Mouse (Mus musculus) heart, postnatal 25 days (tissue): Measurements from ENCODE around the gene Car14. TPM values are rescaled to one million over a fixed set of nuclear protein-coding genes. Genes with fewer than 3 reads are reported as not detected.
A peak's percentile ranks its signal among the peaks of the same experiment; 100 is the strongest.
"Not testable (repeated sequence)": the region's sequence is repeated elsewhere in the genome, so short reads cannot be mapped to it uniquely, and the experiment has no call there.

Experiments
- DNase-seq: peaks from one replicate; pipeline ENCODE4 v3.0.0; 2022; ENCODE audit warnings: low spot score
- intact Hi-C: fragments of 180-260 bp; cut with DNase I; formaldehyde crosslinking; loops from one replicate; pipeline ENCODE4 v1.15.1; 2025
- total RNA-seq, 2 experiments: library from RNA; stranded (reverse); gene quantifications; 2 replicates each; pipeline ENCODE4 v1.2.3; 2021

Gene Car14
- total RNA-seq, 2 experiments from 2014 or later = 171 to 175 TPM

DNA sequence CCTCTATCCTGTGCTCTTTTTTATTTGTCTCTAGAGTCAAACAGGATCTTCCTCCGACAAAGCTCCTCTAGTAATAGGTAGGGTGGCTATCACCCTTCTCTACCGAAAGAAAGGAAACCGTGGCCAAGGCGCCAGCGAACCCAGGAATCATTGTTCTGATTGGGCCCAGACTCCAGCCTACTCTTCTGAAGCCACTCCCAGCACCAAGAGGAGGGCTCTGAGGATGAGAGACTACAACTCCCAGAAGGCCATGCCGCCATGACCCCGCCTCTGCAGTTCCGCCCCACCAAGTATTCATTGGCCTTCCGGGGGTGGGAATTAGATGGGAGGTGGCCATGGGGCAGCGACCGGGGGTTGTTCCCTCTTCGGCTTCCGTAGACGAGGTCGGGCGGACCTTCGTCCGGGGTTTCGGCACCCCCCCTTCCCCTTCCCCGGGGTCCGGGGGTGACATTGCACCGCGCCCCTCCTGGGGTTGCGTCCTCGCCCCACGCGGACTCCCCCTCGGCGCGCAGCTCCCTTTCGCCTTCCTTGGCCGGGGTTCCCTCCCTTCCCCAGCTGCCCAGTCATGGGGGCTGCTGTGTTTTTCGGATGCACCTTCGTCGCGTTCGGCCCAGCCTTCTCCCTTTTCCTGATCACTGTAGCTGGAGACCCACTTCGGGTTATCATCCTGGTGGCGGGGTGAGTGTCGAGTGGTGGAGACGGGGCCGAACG, 10.7 kb downstream of the Car14 start, which contains the start of gene Aph1a:
TSS of gene Aph1a (plus strand) at position 364 of the 711 bp plus-strand sequence.
- DNase-seq = peak; percentile 97
- intact Hi-C loops = not testable (repeated sequence)

DNA sequence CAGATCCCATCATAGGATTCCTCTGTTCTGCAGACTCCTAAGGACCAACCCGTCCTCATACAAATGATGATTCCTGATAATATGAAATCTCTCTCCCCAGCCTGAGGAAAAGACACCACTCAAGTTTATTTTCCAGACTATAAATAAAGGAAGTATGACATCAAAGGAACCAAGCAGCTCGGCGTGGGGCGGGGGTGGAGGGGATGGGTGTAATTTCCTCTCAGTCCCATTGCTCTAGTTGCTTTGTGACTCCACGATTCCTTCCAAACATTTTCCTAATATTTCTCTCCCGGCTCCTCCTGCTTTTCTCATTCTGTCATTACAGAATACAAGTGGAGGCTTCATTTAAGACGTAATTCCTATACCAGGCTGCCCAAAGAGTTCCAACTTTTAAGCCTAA, 11.4 kb downstream of the Car14 start:
- intact Hi-C loops = no loop called here
- no peak for DNase-seq

DNA sequence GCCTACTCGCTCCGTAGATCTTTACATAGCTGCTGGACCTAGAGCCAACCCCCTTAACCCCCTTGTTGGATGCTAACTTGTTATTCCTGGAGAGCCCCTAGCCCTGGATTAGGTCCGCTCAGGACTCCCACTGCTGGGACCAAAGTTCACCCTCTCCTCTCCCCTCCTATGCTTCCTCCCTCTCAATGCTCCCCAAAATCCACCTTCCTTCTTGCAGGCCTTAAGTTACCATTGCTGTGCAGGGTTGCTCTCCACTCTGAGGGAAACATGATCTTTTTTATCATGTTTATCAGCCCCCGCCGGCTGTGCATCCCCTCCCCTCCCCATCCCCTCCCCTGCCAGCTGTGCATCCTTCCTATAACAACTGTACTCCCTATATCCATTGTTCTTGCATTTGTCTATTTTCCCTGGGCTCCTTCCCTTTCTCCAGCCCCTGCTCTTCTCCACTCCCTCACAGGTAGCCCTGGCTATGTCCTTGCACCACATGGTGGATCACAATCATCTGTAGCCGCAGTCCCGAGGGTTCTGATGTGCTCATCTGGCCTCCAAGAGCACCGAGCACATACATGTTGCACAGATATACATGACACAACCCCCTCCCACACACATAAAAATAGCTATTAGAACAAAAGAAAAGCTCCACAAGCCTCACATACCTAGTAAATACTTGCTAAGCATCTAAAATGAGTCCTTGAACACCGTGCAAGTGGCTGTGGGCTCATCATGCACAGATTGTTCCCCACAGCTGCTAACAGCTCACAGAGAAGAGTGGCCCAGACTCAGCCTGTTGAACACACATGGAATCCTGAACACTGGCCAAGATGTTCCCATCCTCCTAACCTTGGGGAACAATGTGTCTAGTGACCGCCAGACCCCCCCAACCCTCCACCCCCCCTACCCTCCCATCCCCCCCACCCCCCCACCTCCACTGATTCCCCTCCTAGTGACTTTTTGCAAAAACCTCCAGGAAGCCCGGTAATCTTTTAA, 12.1 kb downstream of the Car14 start:
- intact Hi-C loops = no loop called here
- DNase-seq = no peak

GRCm38 (mm10) chr3:95891211-95892065, 13.1 kb downstream of the Car14 start, which contains the start of gene BC028528:
Gene BC028528 (minus strand): TSS chr3:95892005.
- DNase-seq = no peak
- intact Hi-C loops = no loop called here

DNA sequence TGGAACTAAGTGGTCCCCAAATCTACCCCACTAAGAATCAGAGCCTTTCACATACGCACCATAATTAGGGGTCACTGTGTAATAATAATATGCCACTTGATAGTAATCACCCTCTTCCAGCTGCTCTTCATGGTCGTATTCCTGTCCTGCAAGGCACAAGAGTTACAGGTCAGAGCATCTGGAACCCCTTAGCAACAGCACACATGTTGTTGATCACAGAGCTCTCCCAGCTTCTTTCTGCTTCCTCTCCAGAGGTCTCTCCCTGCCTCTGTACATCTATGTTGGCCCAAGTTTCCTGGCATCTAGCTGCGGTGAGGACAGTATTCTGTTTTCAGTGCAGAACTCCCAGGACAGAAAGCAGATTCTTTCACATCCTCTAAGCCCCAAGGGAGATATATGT, 14.8 kb downstream of the Car14 start:
- DNase-seq = no peak
- intact Hi-C loops = loop anchor here (10.0 kb wide), 1 partner anchor 165 kb away; the partner anchor contains the start of gene Vps45

- intact Hi-C loops = loop anchor here (10.0 kb wide), 1 partner anchor 167 kb away; the partner anchor contains the start of gene Vps45
- no peak for DNase-seq
Observed at GRCm38 (mm10) chr3:95887596-95887995, 16.9 kb downstream of the Car14 start.

- no peak for DNase-seq
- intact Hi-C loops = loop anchor here (10.0 kb wide), 1 partner anchor 170 kb away; the partner anchor contains the start of gene Vps45
Observed at GRCm38 (mm10) chr3:95884400-95884799, 20.1 kb downstream of the Car14 start.

GRCm38 (mm10) chr3:95882816-95883425, 21.6 kb downstream of the Car14 start:
- intact Hi-C loops = loop anchor here (1.0 to 10.0 kb wide), 2 partner anchors 23 to 172 kb away; partner anchors contain the start of gene Vps45
- peak; percentile 45 for DNase-seq

DNA sequence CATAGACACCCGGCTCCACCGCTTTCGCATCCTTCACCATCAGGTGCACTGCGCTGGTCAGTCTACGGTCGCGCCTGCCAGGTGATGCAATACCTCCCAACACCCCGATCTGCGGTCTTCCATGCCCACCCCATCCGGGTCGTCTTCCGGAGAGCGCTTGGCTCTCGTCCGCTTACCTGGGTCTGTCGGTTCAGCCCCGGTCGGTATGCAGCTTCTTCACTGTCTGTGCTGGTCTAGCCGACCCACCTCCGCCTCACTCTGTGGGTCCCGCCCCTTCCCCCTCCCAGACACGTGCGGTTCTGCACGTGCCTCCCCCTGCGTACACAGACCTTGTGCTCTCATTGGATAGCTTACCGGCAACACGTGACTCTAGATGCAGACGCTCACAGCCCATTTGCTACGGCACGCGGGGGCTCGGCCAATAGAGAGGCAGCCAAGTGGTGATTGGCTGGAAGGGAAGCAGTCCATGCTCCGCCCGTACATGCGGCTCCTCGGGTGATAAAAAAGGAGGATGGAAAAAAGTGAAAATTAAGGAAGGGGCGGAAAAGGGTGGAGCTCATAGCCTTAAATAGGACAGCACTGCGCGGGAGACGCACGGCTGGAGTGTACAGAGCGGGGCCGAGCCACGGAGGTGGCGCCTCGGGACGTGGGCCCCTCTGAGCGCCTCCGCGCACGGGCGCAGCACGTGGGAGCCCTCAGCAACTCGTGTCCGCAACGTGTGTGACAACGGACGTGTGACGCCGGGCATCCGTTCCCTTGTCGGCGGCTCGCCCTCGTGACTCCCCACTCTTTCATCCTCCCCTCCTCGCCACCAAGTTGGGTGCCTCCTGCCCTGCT, 22.3 kb downstream of the Car14 start, which contains the start of gene Ciart:
TSS of gene Ciart (minus strand) at position 273 of the 837 bp plus-strand sequence.
- intact Hi-C loops = loop anchor here (10.0 kb wide), 1 partner anchor 173 kb away; the partner anchor contains the start of gene Vps45
- DNase-seq = peak; percentile 96

GRCm38 (mm10) chr3:95879063-95879462, 25.4 kb downstream of the Car14 start:
- no peak for DNase-seq
- intact Hi-C loops = no loop called here

- DNase-seq = no peak
Observed at GRCm38 (mm10) chr3:95872048-95872447, 32.4 kb downstream of the Car14 start.

DNA sequence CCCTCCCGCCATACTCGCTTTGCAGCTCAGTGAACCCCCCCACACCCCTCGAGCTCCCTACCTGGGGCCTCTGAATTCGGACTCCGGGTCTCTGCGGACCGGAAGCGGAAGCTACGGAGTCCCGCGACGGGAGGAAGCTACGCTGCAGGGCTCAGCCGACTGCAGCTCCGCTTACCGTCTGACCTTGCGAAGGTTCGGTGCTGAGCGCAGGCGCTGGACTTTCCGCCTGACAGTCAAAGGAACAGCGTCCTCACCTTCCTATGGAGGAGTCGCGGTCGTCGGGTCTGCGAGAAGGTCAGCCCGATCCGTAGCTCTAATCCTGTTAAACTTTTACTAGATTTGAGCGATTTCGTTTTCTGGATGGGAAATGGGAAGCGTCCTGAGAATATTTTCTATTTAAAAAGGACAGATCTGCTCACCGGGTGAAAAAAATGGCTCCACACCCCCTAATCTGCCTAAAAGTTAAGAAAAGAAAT, 33.1 kb downstream of the Car14 start, which contains the start of gene Mrps21:
TSS of gene Mrps21 (minus strand) at position 128 of the 476 bp plus-strand sequence.
- intact Hi-C loops = no loop called here

More at GRCm38 (mm10) chr3:95872048-95872447, 32.4 kb downstream of the Car14 start:
- intact Hi-C loops = no loop called here

GRCm38 (mm10) chr3:95870976-95871375, 33.5 kb downstream of the Car14 start:
- DNase-seq = no peak
- intact Hi-C loops = no loop called here

More for the DNA sequence above, 33.1 kb downstream of the Car14 start, which contains the start of gene Mrps21:
- peak; percentile 74 for DNase-seq

GRCm38 (mm10) chr3:95867408-95867807, 37.1 kb downstream of the Car14 start:
- DNase-seq = no peak
- intact Hi-C loops = loop anchor here (5.0 kb wide), 1 partner anchor 90 kb away; no protein-coding TSS in a partner anchor

DNA sequence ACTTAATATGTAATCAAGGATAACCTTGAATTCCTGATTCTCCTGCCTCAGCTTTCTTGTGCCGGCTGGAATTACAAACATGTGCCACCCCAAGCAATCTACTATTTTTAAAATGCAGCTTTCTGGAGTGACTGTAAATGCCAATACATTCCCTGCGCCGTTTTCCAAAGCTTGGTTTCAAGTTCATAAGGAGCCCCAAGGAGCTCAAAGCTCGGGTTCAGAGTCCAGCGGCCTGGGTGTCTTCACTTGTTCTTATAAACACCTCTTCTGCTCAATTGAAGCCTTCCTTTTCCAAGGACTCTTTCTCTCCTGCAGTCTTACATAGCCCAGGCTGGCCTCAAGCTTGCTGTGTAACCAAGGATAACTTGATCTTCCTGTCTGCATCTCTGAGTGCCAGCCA, 38.4 kb downstream of the Car14 start:
- intact Hi-C loops = loop anchor here (5.0 kb wide), 1 partner anchor 91 kb away; no protein-coding TSS in a partner anchor
- no peak for DNase-seq

GRCm38 (mm10) chr3:95865571-95865970, 38.9 kb downstream of the Car14 start:
- no peak for DNase-seq
- intact Hi-C loops = loop anchor here (5.0 kb wide), 1 partner anchor 92 kb away; no protein-coding TSS in a partner anchor

DNA sequence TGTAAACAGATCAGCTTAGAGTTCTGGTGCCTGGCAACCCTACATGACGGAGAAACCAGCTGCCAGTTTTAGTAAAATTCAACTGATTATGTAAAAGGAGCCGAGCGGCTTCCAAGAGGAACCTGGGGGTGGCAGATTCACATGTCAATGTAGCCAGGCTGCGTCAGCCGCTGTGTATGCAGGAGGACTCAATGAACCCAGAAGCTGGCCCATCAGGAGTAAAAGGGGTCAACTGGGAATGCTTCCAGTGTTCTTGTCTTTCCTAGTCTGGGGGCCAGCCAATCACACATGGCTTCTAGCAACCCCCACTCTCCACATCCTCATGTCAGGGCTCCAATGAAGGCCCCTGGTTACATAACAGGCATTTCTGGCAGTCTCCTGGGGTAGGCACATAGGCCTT, 39.4 kb downstream of the Car14 start:
- intact Hi-C loops = loop anchor here (5.0 kb wide), 1 partner anchor 92 kb away; no protein-coding TSS in a partner anchor
- peak; percentile 24 for DNase-seq
